Mouse (Mus musculus): ENCODE data around the gene Cntn2.

GRCm38 (mm10) chr1:132535541-132535940, 7.5 kb downstream of the Cntn2 start:
- TF ChIP-seq CTCF (IDR thresholded peaks at IDR 0.05; ENCODE audit: control insufficient read depth, insufficient read depth, low read length) (no peak), POLR2A (IDR thresholded peaks at IDR 0.05; ENCODE audit: borderline replicate concordance, control insufficient read depth, low read depth, low read length) (no peak)

Data from bone marrow, adult 2 months (tissue).